Mouse (Mus musculus) heart, embryonic 16.5 days (tissue): ENCODE measurements around the gene Gnb4. TPM values are rescaled to one million over a fixed set of nuclear protein-coding genes. Genes with fewer than 3 reads are reported as not detected.

Experiments used
- ATAC-seq: fragments of 200-750 bp; cut with Nextera tagmentation; replicated peaks from 2 replicates; pipeline ENCODE4 v1.8.0; 2017; ENCODE audit warnings: moderate number of reproducible peaks; ENCODE audit not compliant: insufficient read depth, low FRiP score; ENCODE audit errors: extremely low read depth
- H3K27ac ChIP-seq: fragments of 300-500 bp; sonication (generic); 2 replicates; pipeline ENCODE4 v1.5.1; 2014; ENCODE audit warnings: mild to moderate bottlenecking, low read length, control low read depth, moderate library complexity
- H3K27me3 ChIP-seq: fragments of 300-500 bp; sonication (generic); 2 replicates; pipeline ENCODE4 v1.6.1; 2014; ENCODE audit warnings: low read length, mixed read lengths; ENCODE audit not compliant: control insufficient read depth, insufficient read depth
- H3K36me3 ChIP-seq: fragments of 300-500 bp; sonication (generic); 2 replicates; pipeline ENCODE4 v1.6.1; 2014; ENCODE audit not compliant: control insufficient read depth, insufficient read depth
- H3K4me1 ChIP-seq: fragments of 300-500 bp; sonication (generic); 2 replicates; pipeline ENCODE4 v1.6.1; 2014; ENCODE audit warnings: low read length, mixed read lengths; ENCODE audit not compliant: control insufficient read depth, insufficient read depth
- H3K4me2 ChIP-seq: fragments of 300-500 bp; sonication (generic); 2 replicates; pipeline ENCODE4 v1.6.1; 2014; ENCODE audit warnings: low read depth, mild to moderate bottlenecking, control low read depth, low read length
- H3K4me3 ChIP-seq: fragments of 300-500 bp; sonication (generic); 2 replicates; pipeline ENCODE4 v1.5.1; 2014; ENCODE audit warnings: mild to moderate bottlenecking, control low read depth, low read length
- H3K9ac ChIP-seq: fragments of 300-500 bp; sonication (generic); 2 replicates; pipeline ENCODE4 v1.6.1; 2014; ENCODE audit warnings: low read length, control low read depth
- H3K9me3 ChIP-seq: fragments of 300-500 bp; sonication (generic); replicated peaks from 2 replicates; pipeline ENCODE4 v1.6.1; 2016; ENCODE audit warnings: low read length; ENCODE audit not compliant: control insufficient read depth
- WGBS: fragments of 180-500 bp; shearing (Covaris S2); extraction: QIAGEN DNeasy Blood & Tissue Kit; methylation state at CpG from one replicate; pipeline ENCODE4 v1.1.7; 2014; 5-methylcytosine and 5-hydroxymethylcytosine counted together
- polyA plus RNA-seq: library from polyadenylated mRNA; unstranded; fragments of >200 nt; fragmentation: Nextera tagmentation; extraction: Ambion mirVana; gene quantifications from 2 replicates; pipeline ENCODE4 v1.2.1, GENCODE M21; 2015

Gnb4 gene
- polyA plus RNA-seq, 1 experiment from 2014 or later: 56.3 TPM

GRCm38 (mm10) chr3:32609233-32609632, 7.2 kb downstream of the Gnb4 start:
- ATAC-seq: no peak
- Histone ChIP-seq H3K4me3 (no peak overlapping the region), H3K27me3 (no peaks in the 10 kb centered on the region), H3K9me3 (no peaks in the 10 kb centered on the region), H3K27ac (no peak overlapping the region), H3K36me3 (peaks cover under 1% of the 10 kb centered on the region; the same call in 1 of the 2 replicates), H3K4me2 (no peak overlapping the region), H3K9ac (no peak overlapping the region), H3K4me1 (no peaks in the 10 kb centered on the region)
- 94% methylated on average over 4 of the region's 4 CpGs for WGBS

GRCm38 (mm10) chr3:32601055-32601454, 15.3 kb downstream of the Gnb4 start:
- Histone ChIP-seq H3K4me2 (no peak overlapping the region), H3K4me1 (no peaks in the 10 kb centered on the region), H3K27me3 (no peaks in the 10 kb centered on the region), H3K9ac (no peak overlapping the region), H3K9me3 (peaks cover 3% of the 10 kb centered on the region; the same call in 1 of the 2 replicates), H3K4me3 (no peak overlapping the region), H3K27ac (no peak overlapping the region), H3K36me3 (peaks cover 13% of the 10 kb centered on the region)
- WGBS: 86% methylated on average over 10 of the region's 10 CpGs
- no peak for ATAC-seq

GRCm38 (mm10) chr3:32599328-32599727, 17.1 kb downstream of the Gnb4 start:
- 56% methylated on average over 3 of the region's 3 CpGs for WGBS
- Histone ChIP-seq H3K4me1 (no peaks in the 10 kb centered on the region), H3K9me3 (peaks cover 3% of the 10 kb centered on the region; the same call in 1 of the 2 replicates), H3K4me2 (no peak overlapping the region), H3K9ac (no peak overlapping the region), H3K27me3 (no peaks in the 10 kb centered on the region), H3K27ac (no peak overlapping the region), H3K4me3 (no peak overlapping the region), H3K36me3 (peaks cover 13% of the 10 kb centered on the region)
- no peak for ATAC-seq

- Histone ChIP-seq H3K4me1 (no peaks in the 10 kb centered on the region), H3K27ac (no peak overlapping the region), H3K9ac (no peak overlapping the region), H3K36me3 (peaks cover 14% of the 10 kb centered on the region), H3K4me2 (no peak overlapping the region), H3K9me3 (peaks cover 3% of the 10 kb centered on the region; the same call in 1 of the 2 replicates), H3K27me3 (no peaks in the 10 kb centered on the region), H3K4me3 (no peak overlapping the region)
- WGBS: 77% methylated on average over 4 of the region's 4 CpGs
- no peak for ATAC-seq
These were observed 21.3 kb downstream of the Gnb4 start for GRCm38 (mm10) chr3:32595080-32595479.

- Histone ChIP-seq H3K9ac (no peak overlapping the region), H3K27ac (no peak overlapping the region), H3K4me3 (no peak overlapping the region), H3K27me3 (no peaks in the 10 kb centered on the region), H3K4me2 (no peak overlapping the region), H3K4me1 (no peaks in the 10 kb centered on the region), H3K36me3 (peaks cover 31% of the 10 kb centered on the region), H3K9me3 (no peaks in the 10 kb centered on the region)
- 85% methylated on average over 3 of the region's 3 CpGs for WGBS
- ATAC-seq: no peak
These were observed 30.1 kb downstream of the Gnb4 start for GRCm38 (mm10) chr3:32586274-32586673.

GRCm38 (mm10) chr3:32583489-32583888, 32.9 kb downstream of the Gnb4 start:
- no peak for ATAC-seq
- H3K4me1 ChIP-seq: 0 out of 2 replicates have a peak, but pooled peaks cover 3% of the 10 kb centered on the region
- H3K4me3 ChIP-seq: no peak overlapping the region
- WGBS: 89% methylated on average over 4 of the region's 4 CpGs
- no peaks in the 10 kb centered on the region for H3K27me3 ChIP-seq
- peaks cover 32% of the 10 kb centered on the region for H3K36me3 ChIP-seq
- H3K4me2 ChIP-seq: no peak overlapping the region
- H3K9me3 ChIP-seq: no peaks in the 10 kb centered on the region
- no peak overlapping the region for H3K9ac ChIP-seq
- H3K27ac ChIP-seq: no peak overlapping the region

GRCm38 (mm10) chr3:32581911-32582310, 34.5 kb downstream of the Gnb4 start:
- Histone ChIP-seq H3K4me2 (no peak overlapping the region), H3K27ac (no peak overlapping the region), H3K27me3 (no peaks in the 10 kb centered on the region), H3K9ac (no peak overlapping the region), H3K4me3 (no peak overlapping the region), H3K9me3 (no peaks in the 10 kb centered on the region), H3K36me3 (peaks cover 35% of the 10 kb centered on the region), H3K4me1 (0 out of 2 replicates have a peak, but pooled peaks cover 3% of the 10 kb centered on the region)
- ATAC-seq: no peak
- 88% methylated on average over 3 of the region's 3 CpGs for WGBS

- no peak overlapping the region for H3K9ac ChIP-seq
- H3K27ac ChIP-seq: no peak overlapping the region; the same call in 1 of the 2 replicates
- H3K9me3 ChIP-seq: no peaks in the 10 kb centered on the region
- 66% methylated on average over 3 of the region's 3 CpGs for WGBS
- H3K4me1 ChIP-seq: 0 out of 2 replicates have a peak, but pooled peaks cover 3% of the 10 kb centered on the region
- H3K4me3 ChIP-seq: no peak overlapping the region
- no peak for ATAC-seq
- peaks cover 39% of the 10 kb centered on the region for H3K36me3 ChIP-seq
- H3K4me2 ChIP-seq: no peak overlapping the region
- H3K27me3 ChIP-seq: no peaks in the 10 kb centered on the region
These were observed 35.6 kb downstream of the Gnb4 start for GRCm38 (mm10) chr3:32580738-32581137.

GRCm38 (mm10) chr3:32578772-32579171, 37.6 kb downstream of the Gnb4 start:
- H3K9ac ChIP-seq: no peak overlapping the region
- peak overlapping the region; percentile 23; the same call in 1 of the 2 replicates for H3K27ac ChIP-seq
- no peak overlapping the region for H3K4me3 ChIP-seq
- WGBS: 49% methylated on average over 5 of the region's 5 CpGs
- H3K4me1 ChIP-seq: 0 out of 2 replicates have a peak, but pooled peaks cover 3% of the 10 kb centered on the region
- H3K36me3 ChIP-seq: peaks cover 50% of the 10 kb centered on the region
- H3K27me3 ChIP-seq: no peaks in the 10 kb centered on the region
- H3K9me3 ChIP-seq: no peaks in the 10 kb centered on the region
- no peak overlapping the region for H3K4me2 ChIP-seq
- ATAC-seq: 0 out of 2 replicates have a peak, but pooled peaks have one; percentile 55
